Mouse (Mus musculus) hindbrain, embryonic 12.5 days (tissue): ENCODE data around the gene Dusp9. TPM values are rescaled to one million over a fixed set of nuclear protein-coding genes. Genes with fewer than 3 reads are reported as not detected.

ENCODE experiments used
- ATAC-seq: fragments of 200-750 bp; cut with Nextera tagmentation; 2 replicates; pipeline ENCODE4 v1.8.0; 2017; ENCODE audit warnings: moderate TSS enrichment; ENCODE audit not compliant: low FRiP score
- H3K27ac ChIP-seq: fragments of 300-500 bp; sonication (generic); 2 replicates; pipeline ENCODE4 v1.5.1; 2016; ENCODE audit warnings: mild to moderate bottlenecking
- H3K27me3 ChIP-seq: fragments of 300-500 bp; sonication (generic); 2 replicates; pipeline ENCODE4 v1.6.1; 2016; ENCODE audit warnings: mild to moderate bottlenecking
- H3K36me3 ChIP-seq: fragments of 300-500 bp; sonication (generic); 2 replicates; pipeline ENCODE4 v1.6.1; 2016; ENCODE audit warnings: mild to moderate bottlenecking
- H3K4me1 ChIP-seq: fragments of 300-500 bp; sonication (generic); 2 replicates; pipeline ENCODE4 v1.6.1; 2016
- H3K4me2 ChIP-seq: fragments of 300-500 bp; sonication (generic); replicated peaks from 2 replicates; pipeline ENCODE4 v1.6.1; 2016; ENCODE audit warnings: mild to moderate bottlenecking
- H3K4me3 ChIP-seq: fragments of 300-500 bp; sonication (generic); 2 replicates; pipeline ENCODE4 v1.5.1; 2016; ENCODE audit warnings: mild to moderate bottlenecking
- H3K9ac ChIP-seq: fragments of 300-500 bp; sonication (generic); 2 replicates; pipeline ENCODE4 v1.6.1; 2016; ENCODE audit warnings: mild to moderate bottlenecking, moderate library complexity
- H3K9me3 ChIP-seq: fragments of 300-500 bp; sonication (generic); replicated peaks from 2 replicates; pipeline ENCODE4 v1.6.1; 2016; ENCODE audit warnings: mild to moderate bottlenecking
- WGBS: fragments of 180-500 bp; shearing (Covaris S2); methylation state at CpG from one replicate; pipeline ENCODE4 v1.1.7; 2016; 5-methylcytosine and 5-hydroxymethylcytosine counted together
- polyA plus RNA-seq: library from polyadenylated mRNA; unstranded; fragments of >200 nt; fragmentation: Nextera tagmentation; extraction: Ambion mirVana; gene quantifications from 2 replicates; pipeline ENCODE4 v1.2.1, GENCODE M21; 2016

Dusp9 gene
- 7.8 TPM in 2 replicates for polyA plus RNA-seq

DNA sequence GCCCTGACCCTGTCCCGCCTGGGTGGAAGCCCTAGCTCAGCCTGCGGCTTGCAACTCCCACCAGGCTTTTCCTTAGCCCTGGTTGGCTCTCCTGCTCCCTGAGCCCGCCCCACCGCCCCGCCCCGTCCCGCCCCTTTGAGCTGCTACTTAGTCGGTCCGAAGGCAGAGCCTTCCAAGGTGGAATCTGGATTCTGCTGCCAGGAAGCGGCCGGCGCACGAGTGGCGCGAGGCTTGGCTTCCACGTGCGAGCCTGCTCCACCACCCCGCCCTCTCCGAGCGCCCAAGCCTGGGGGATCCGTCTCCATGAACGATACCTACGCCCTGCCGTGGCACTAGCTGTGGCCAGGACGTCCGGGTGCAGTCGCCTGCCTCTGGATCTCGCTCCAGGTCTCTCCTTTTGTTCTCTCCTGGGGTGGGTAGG lies at the start of gene Dusp9:
Dusp9 (plus strand) TSS at position 165 of the 421 bp plus-strand sequence.
- Histone ChIP-seq H3K36me3 (no peaks in the 10 kb centered on the region), H3K9me3 (no peaks in the 10 kb centered on the region), H3K27me3 (peaks cover 76% of the 10 kb centered on the region), H3K27ac (no peak within 1 kb of the TSS), H3K4me3 (peak within 1 kb of the TSS; percentile 30), H3K4me2 (peak within 1 kb of the TSS; percentile 60), H3K4me1 (peaks cover 4% of the 10 kb centered on the region; the same call in 1 of the 2 replicates), H3K9ac (peak within 1 kb of the TSS; percentile 18)
- WGBS = 23% methylated on average over 24 of the region's 28 CpGs
- peak; percentile 79 for ATAC-seq

DNA sequence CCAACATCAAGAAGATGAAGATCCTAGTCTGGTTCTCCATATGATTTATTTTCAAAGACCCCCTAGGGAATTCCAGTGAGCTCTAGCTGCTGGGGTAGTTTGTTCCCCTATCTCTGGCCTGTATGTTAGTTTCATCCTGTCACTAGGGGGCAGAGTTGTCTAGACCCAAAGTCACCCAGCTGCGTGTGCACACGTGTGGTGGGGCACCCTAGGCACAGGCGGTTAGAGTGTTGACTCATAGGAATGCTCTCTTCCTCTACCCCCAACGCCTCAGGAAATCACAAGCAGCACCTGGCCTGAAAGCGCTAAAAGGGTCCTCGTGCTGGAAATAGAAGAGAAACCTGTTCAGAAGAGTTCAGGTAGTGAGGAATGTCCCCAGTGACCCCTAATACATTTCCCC lies 46.0 kb upstream of the Dusp9 start:
- ATAC-seq = no peak
- Histone ChIP-seq H3K4me1 (no peaks in the 10 kb centered on the region), H3K9me3 (no peaks in the 10 kb centered on the region), H3K36me3 (no peaks in the 10 kb centered on the region), H3K4me2 (no peak overlapping the region), H3K27ac (no peak overlapping the region), H3K27me3 (0 out of 2 replicates have a peak, but pooled peaks cover 6% of the 10 kb centered on the region), H3K4me3 (no peak overlapping the region), H3K9ac (no peak overlapping the region)
- 26% methylated on average over 6 of the region's 6 CpGs for WGBS

DNA sequence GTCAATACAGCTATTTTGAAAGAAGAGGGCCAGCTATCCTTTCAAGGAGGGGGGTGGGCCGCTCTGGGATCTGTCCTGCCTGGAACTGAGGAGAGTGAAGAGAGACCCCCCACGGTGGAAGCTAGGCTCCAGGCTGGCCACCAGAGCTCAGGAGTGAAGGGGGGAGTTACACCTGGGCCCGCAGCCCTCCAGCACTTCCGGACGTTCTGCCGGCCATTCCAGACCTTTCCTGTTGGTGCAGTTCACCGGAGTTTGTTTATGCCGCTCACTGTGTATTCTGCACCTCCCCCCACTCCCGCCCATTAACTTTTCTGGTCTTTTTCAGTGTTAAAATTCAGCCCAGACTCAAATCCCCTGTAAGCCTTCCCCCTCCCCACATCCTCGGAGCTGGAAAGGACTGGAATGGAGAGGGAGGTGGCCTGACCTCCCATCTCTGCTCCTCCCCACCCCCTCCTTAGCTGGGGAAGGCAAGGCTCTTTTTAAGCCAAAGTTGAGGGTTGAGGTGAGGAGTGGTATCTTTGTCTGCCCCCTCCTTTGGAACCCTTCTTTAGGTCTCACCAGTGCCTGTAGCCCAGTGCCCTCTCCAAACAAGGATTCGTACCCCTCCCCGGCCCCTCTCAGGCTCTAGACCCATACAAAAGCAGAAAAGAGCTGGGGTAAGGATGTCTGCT lies 44.6 kb upstream of the Dusp9 start:
- Histone ChIP-seq H3K9ac (no peak overlapping the region), H3K27ac (no peak overlapping the region), H3K4me2 (no peak overlapping the region), H3K4me1 (no peaks in the 10 kb centered on the region), H3K36me3 (no peaks in the 10 kb centered on the region), H3K27me3 (0 out of 2 replicates have a peak, but pooled peaks cover 6% of the 10 kb centered on the region), H3K4me3 (no peak overlapping the region), H3K9me3 (no peaks in the 10 kb centered on the region)
- ATAC-seq = no peak
- WGBS = 38% methylated on average over 12 of the region's 12 CpGs

DNA sequence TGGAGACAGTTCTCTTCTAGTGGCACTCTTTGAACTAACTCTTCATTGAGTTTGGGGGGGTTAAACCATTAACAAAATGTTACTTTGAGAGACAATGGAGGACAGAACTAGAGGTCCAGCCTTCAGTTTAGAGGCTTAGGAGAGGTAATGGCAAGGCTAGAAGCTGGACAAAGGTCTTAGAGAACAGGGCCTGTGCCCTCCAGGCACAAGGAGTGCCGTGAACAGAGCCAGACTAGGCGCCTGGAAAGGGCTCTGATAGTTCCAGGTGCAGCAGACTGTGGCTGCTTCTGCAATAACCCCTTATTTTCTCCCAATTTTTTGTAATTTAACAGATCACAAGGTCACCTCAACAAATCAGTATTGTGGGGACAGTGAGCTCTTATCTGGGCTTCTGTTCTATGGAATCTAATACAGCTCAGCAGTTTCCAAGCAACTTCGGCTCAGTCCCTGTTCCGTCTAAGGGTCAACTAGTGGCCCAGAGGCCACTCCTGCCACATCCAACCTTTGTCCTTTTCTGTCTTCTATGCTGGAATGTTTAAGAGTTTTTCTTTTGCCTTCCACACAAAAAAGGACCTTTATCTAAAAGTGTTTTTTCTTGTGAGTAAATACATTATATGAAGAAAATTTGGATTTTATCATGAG lies 43.8 kb upstream of the Dusp9 start:
- Histone ChIP-seq H3K4me3 (no peak overlapping the region), H3K27ac (no peak overlapping the region), H3K36me3 (no peaks in the 10 kb centered on the region), H3K4me1 (no peaks in the 10 kb centered on the region), H3K9ac (no peak overlapping the region), H3K4me2 (no peak overlapping the region), H3K27me3 (0 out of 2 replicates have a peak, but pooled peaks cover 6% of the 10 kb centered on the region), H3K9me3 (no peaks in the 10 kb centered on the region)
- WGBS = 60% methylated on average over 4 of the region's 4 CpGs
- ATAC-seq = no peak

DNA sequence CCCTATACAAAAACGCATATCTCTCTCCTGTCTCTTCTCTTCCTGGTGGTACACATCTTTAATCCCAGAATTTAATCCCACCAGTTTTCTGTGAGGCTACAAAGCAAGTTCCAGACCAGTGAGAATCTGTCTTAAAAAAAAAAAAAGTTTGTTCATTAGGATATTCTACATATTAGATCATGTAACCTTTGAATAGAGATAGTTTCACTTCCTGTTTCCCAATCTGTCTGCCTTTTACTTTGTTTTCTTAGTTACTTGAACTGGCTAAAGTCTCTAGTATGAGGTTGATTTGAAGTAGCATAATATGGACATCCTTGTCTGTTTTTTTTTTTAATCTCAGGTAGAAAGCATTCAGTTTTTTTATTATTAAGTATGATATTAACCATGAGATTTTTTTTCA lies 37.8 kb upstream of the Dusp9 start:
- H3K36me3 ChIP-seq = no peaks in the 10 kb centered on the region
- H3K4me1 ChIP-seq = no peaks in the 10 kb centered on the region
- H3K27me3 ChIP-seq = no peaks in the 10 kb centered on the region; the same call in 1 of the 2 replicates
- no peak overlapping the region for H3K9ac ChIP-seq
- no peak overlapping the region for H3K27ac ChIP-seq
- ATAC-seq = no peak
- no peak overlapping the region for H3K4me3 ChIP-seq
- H3K9me3 ChIP-seq = no peaks in the 10 kb centered on the region
- H3K4me2 ChIP-seq = no peak overlapping the region
- 81% methylated on average over 1 of the region's 1 CpGs for WGBS

DNA sequence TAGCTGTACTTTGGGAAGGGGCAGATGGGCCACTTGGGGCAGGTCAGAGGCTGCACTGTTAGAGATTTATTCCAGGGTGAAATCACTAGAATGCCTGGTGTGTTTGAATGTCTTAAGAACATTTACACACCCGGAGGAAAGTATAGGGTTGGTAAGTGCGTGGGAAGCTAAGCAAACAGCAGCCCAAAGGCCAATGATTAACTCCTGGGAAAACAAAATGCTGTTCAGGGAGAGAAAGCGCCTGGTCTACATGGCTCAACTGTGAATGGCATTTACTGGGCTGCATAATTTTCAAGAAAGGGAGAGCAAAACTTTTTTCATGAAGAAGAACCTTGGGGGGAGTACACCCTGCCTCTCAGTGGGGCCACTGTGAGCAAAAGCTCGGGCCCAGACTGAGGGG lies 25.6 kb upstream of the Dusp9 start:
- H3K4me1 ChIP-seq = no peaks in the 10 kb centered on the region
- no peak overlapping the region for H3K9ac ChIP-seq
- WGBS = 59% methylated on average over 4 of the region's 4 CpGs
- no peaks in the 10 kb centered on the region for H3K36me3 ChIP-seq
- no peaks in the 10 kb centered on the region for H3K9me3 ChIP-seq
- peaks cover 3% of the 10 kb centered on the region; the same call in 1 of the 2 replicates for H3K27me3 ChIP-seq
- no peak overlapping the region for H3K4me2 ChIP-seq
- H3K4me3 ChIP-seq = no peak overlapping the region
- H3K27ac ChIP-seq = no peak overlapping the region
- no peak for ATAC-seq

DNA sequence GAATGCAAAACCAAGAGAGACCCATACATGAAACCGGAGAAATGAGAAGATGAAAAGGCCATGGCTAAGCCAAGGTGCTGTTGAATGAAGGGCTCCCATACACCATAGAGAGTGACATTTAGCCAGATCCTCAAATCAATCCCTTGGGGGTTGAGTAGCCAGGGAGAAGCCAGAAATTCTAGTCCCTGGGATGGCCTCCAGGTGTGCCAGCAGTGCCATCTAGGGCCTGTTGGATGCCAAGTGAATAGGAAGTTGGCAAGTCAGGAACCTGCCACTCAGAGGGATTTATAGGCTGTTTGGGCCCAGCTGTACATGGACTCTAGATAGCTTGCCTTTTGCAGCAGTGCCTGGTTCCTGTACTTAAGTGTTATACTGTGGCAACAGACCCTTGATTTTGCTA lies 23.3 kb upstream of the Dusp9 start:
- Histone ChIP-seq H3K9ac (no peak overlapping the region), H3K36me3 (no peaks in the 10 kb centered on the region), H3K4me3 (no peak overlapping the region), H3K4me1 (no peaks in the 10 kb centered on the region), H3K9me3 (no peaks in the 10 kb centered on the region), H3K4me2 (no peak overlapping the region), H3K27me3 (peaks cover 3% of the 10 kb centered on the region; the same call in 1 of the 2 replicates), H3K27ac (no peak overlapping the region)
- ATAC-seq = no peak
- 87% methylated on average over 1 of the region's 1 CpGs for WGBS

DNA sequence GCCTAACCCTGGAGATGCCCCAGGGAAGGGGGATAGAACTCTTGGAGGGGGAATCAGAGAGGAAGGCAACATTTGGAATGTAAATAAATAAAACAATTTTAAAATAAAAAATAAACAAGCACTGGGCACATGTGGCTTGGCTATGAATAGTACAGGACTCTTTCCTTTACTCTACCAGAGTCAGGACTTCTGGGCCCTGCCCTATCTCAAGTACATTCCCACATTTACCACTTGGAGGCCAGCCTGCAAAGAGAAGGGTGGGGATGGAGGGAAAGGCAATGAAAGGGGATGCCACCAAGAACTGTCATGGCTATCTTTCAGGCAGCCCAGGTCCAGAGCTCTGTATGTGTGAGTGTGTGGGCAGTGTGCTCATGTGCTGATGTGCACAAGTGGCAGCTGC lies 19.8 kb upstream of the Dusp9 start:
- H3K4me2 ChIP-seq = no peak overlapping the region
- no peak for ATAC-seq
- no peaks in the 10 kb centered on the region for H3K4me1 ChIP-seq
- H3K9ac ChIP-seq = no peak overlapping the region
- H3K4me3 ChIP-seq = no peak overlapping the region
- no peaks in the 10 kb centered on the region for H3K9me3 ChIP-seq
- H3K36me3 ChIP-seq = no peaks in the 10 kb centered on the region
- peaks cover 2% of the 10 kb centered on the region; the same call in 1 of the 2 replicates for H3K27me3 ChIP-seq
- no peak overlapping the region for H3K27ac ChIP-seq

DNA sequence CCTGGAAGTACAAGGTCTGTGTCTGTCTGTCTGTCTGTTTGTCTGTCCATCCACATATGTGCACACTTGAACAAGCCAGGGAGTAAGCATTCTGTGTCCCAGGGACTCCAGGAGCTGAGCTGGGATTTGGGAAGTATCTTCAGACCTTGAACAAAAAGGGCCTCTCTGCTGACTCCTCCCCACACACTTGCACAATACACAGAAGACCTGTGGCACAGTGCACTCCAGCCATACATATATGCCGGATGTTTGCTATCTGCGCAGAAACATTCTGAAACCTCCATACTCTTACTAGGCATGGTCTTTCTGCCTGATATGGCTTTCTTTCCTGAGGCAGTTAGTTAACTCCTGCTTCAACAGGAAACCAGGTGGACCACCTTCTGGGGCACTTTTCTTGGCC lies 19.3 kb upstream of the Dusp9 start:
- Histone ChIP-seq H3K27me3 (no peaks in the 10 kb centered on the region; the same call in 1 of the 2 replicates), H3K4me3 (no peak overlapping the region), H3K4me2 (no peak overlapping the region), H3K9ac (no peak overlapping the region), H3K27ac (no peak overlapping the region), H3K4me1 (no peaks in the 10 kb centered on the region), H3K9me3 (no peaks in the 10 kb centered on the region), H3K36me3 (no peaks in the 10 kb centered on the region)
- no peak for ATAC-seq
- WGBS = 95% methylated on average over 2 of the region's 2 CpGs

DNA sequence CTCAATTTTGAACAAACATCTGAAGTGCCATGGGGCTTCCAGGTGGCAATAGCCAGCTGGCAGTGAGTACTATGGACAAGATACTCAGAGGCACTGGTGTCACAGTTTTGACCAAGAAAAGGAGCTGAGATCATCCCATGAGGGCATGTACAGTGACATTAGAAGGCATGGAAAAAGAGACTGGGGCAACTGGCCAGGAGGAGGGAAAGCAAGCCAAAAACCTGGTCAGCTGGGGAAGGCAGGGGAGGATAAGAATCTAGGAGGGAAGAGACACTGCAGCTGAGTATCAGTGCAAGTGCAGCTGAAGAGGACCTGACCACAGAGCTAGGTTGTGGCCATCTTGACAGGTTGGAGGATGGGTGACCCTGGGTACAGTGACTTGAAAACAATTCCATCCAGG lies 12.2 kb upstream of the Dusp9 start:
- ATAC-seq = no peak
- H3K27me3 ChIP-seq = peaks cover 9% of the 10 kb centered on the region
- no peaks in the 10 kb centered on the region for H3K36me3 ChIP-seq

DNA sequence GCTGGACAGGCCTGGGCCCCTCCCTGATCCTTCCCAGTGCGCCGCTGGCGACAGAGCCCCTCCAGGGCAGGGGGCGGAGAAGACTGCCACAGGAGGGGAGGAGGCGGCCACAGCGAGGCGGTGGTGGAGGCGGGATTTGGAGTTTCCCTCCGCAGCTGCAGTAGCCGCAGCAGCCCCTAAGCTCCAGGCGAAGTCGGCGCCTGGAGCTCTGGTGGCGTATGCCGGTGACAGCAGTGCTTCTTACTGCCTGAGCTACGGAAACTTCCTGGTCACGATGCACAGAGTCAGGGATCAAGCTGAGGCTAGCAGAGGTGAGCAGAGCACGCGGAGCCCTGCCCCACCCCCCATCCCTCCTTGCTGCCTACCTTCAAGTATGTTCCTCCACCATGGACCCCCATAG lies 3.8 kb upstream of the Dusp9 start:
- no peaks in the 10 kb centered on the region for H3K9me3 ChIP-seq
- 28% methylated on average over 15 of the region's 19 CpGs for WGBS
- no peak overlapping the region for H3K27ac ChIP-seq
- no peak overlapping the region for H3K9ac ChIP-seq
- peaks cover 4% of the 10 kb centered on the region; the same call in 1 of the 2 replicates for H3K4me1 ChIP-seq
- H3K27me3 ChIP-seq = peaks cover 74% of the 10 kb centered on the region
- H3K4me2 ChIP-seq = peak overlapping the region; percentile 38
- H3K36me3 ChIP-seq = no peaks in the 10 kb centered on the region
- no peak overlapping the region for H3K4me3 ChIP-seq
- no peak for ATAC-seq

More for the DNA sequence above, 12.2 kb upstream of the Dusp9 start:
- H3K4me1 ChIP-seq = no peaks in the 10 kb centered on the region
- H3K4me2 ChIP-seq = no peak overlapping the region
- H3K4me3 ChIP-seq = no peak overlapping the region
- no peak overlapping the region for H3K9ac ChIP-seq
- H3K9me3 ChIP-seq = no peaks in the 10 kb centered on the region
- no peak overlapping the region for H3K27ac ChIP-seq

DNA sequence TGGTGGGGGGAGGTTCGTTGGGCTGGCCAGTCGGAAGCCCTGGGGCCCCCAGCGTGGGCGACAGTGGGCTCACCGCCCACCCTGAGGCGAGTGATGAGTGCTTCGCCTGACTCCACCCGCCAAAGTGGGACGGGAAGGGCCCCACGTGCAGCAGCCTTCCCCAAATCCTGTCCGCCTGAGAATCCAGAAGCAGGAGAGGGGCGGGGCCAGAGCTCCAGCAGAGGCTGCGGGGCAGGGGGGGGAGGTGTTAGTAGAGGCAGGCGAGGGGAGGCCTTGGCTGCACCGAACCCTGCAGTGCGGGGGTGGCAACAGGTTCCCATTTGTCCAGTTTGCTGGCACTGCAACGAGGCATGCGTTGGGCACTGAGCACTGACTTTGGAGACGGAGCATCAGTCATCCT lies 1.8 kb upstream of the Dusp9 start:
- no peak overlapping the region for H3K27ac ChIP-seq
- peaks cover 87% of the 10 kb centered on the region for H3K27me3 ChIP-seq
- H3K9me3 ChIP-seq = no peaks in the 10 kb centered on the region
- peaks cover 4% of the 10 kb centered on the region; the same call in 1 of the 2 replicates for H3K4me1 ChIP-seq
- peak overlapping the region; percentile 29 for H3K4me3 ChIP-seq
- H3K9ac ChIP-seq = no peak overlapping the region
- ATAC-seq = no peak
- peak overlapping the region; percentile 56 for H3K4me2 ChIP-seq
- WGBS = 14% methylated on average over 15 of the region's 19 CpGs
- H3K36me3 ChIP-seq = no peaks in the 10 kb centered on the region
